Mouse (Mus musculus): Measurements from ENCODE around the gene Tmod4.
A peak's percentile ranks its signal among the peaks of the same experiment; 100 is the strongest.

The Tmod4 gene

GRCm38 (mm10) chr3:95136336-95136735, 12.1 kb downstream of the Tmod4 start:
- DNase-seq (ENCODE audit: low spot score), result no peak

GRCm38 (mm10) chr3:95139586-95140288, 15.5 kb downstream of the Tmod4 start:
- DNase-seq (ENCODE audit: low spot score), result no peak

DNA sequence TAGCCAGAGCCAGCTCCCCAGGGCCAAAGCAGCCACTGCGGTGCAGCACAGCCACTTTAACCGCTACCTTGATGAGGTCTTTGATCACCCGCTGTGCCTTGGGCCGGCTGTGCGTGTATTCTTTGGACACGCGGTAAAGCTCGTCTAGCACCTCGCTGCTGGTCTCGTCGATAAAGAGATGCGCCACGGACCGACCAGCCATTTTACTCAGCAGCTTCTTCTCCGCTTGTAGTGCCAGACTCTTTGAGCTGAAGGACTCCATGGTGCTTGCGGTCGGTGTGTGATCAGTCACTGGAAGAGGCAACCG, 16.0 kb downstream of the Tmod4 start:
- no peak for DNase-seq (ENCODE audit: low spot score)

DNA sequence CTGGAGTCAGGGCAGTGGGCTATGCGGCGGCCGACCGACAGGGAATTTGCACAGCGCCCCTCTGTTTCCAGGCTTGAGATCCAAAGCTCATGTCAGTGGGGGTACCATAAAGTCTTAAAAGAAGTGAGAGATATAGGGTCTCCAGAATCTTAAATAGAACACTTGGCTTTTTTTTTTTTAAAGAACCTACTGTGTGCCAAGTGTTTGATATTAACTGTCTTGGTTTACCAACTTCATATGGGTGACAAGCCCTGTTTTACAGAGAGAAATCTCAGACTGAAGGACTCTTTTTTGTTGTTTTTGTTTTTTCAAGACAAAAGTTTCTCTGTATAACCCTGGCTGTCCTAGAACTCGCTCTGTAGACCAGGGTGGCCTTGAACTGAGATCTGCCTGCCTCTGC, 16.5 kb downstream of the Tmod4 start:
- no peak for DNase-seq (ENCODE audit: low spot score)

GRCm38 (mm10) chr3:95141474-95141873, 17.2 kb downstream of the Tmod4 start:
- DNase-seq (ENCODE audit: low spot score), result no peak

- DNase-seq (ENCODE audit: low spot score), result no peak
Measured at GRCm38 (mm10) chr3:95141952-95142616, 17.8 kb downstream of the Tmod4 start, which contains the start of gene Tnfaip8l2. Gene Tnfaip8l2 (minus strand): TSS chr3:95142360.

DNA sequence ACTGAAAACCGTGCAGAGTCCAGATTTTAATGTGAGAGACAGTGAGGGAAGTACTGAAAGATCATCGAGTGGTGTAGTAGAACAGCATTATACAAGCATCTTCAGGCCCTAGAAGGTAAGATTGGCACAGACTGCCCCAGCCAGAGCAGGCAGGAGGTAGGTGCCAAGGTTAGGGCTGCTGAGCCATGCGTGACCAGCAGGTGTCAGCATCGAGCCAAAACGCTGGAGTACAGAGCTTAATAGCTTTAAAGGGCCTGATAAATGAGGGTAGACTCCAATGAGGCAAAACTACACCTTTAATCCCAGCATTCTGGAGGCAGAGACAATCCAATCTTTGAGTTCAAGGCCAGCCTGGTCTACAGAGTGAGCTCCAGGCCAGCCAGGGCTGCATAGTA, 18.3 kb downstream of the Tmod4 start:
- DNase-seq (ENCODE audit: low spot score), result peak; percentile 87

- no peak for DNase-seq (ENCODE audit: low spot score)
Measured at GRCm38 (mm10) chr3:95147924-95148323, 23.6 kb downstream of the Tmod4 start.

- DNase-seq (ENCODE audit: low spot score), result no peak
Measured at GRCm38 (mm10) chr3:95153874-95154273, 29.6 kb downstream of the Tmod4 start.

DNA sequence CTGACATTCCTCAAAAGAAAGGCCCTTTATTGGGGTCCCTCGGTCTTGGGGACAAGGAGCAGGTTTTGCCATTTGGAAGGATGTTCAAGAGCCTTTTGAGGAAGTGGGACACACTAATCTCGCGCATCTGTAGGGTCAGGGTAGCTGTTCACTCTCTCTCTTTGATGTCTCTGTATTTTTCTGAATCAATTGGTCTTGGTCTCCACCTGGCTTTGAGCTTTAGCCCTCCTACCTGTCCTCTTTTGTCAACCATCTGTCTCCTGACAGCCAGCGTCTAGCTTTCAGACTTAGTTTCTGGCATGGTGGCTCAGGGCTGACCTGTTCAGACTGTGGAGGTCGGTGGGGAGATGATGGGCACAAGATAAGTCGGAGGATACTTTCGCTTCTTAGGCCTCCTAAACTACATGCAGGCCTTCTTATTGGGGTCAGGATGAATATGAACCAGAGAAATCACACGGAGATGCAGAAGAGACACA, 35.3 kb downstream of the Tmod4 start:
- no peak for DNase-seq (ENCODE audit: low spot score)

- peak; percentile 90 for DNase-seq (ENCODE audit: low spot score)
Measured at GRCm38 (mm10) chr3:95159987-95160963, 36.0 kb downstream of the Tmod4 start, which contains the start of gene Sema6c. Gene Sema6c (plus strand): TSS chr3:95160457.

- no peak for DNase-seq (ENCODE audit: low spot score)
Measured at GRCm38 (mm10) chr3:95161041-95161551, 36.8 kb downstream of the Tmod4 start.

DNA sequence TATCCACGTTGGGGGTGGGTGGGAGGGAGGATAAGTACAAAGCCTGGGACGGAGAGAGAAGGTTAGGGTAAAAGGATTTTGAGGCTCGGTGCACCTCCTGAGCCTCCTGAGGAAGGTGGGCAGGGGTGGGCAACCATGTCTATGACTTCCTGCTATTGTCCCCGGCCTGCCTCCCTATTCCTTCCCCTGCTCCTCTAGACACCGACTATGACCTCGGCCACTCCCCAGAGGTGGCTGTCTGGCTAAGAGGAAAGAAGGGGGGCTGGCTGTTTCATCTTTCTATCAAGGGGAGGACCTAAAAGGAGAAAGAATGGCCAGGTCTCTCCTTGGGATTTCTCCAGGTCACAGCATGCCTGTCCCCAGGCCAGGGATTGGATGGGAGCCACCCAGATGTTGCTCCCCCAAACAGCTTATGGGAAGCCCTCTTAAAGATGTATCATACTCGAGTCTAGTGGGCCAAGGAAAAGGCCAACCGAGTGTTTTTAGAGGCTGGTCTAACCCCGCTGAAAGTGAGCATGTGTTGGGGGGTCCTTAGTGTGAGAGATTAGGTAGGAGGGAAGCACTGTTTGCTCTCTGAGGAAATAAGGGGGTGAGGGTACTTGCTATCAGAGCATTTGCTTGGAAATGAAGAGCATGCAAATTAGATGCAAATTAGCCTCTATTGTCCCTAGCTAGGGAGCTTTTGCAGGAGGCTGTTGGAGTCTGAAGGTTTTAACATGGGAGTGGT, 37.5 kb downstream of the Tmod4 start:
- DNase-seq (ENCODE audit: low spot score), result no peak

GRCm38 (mm10) chr3:95162345-95162628, 38.0 kb downstream of the Tmod4 start:
- DNase-seq (ENCODE audit: low spot score), result no peak

DNA sequence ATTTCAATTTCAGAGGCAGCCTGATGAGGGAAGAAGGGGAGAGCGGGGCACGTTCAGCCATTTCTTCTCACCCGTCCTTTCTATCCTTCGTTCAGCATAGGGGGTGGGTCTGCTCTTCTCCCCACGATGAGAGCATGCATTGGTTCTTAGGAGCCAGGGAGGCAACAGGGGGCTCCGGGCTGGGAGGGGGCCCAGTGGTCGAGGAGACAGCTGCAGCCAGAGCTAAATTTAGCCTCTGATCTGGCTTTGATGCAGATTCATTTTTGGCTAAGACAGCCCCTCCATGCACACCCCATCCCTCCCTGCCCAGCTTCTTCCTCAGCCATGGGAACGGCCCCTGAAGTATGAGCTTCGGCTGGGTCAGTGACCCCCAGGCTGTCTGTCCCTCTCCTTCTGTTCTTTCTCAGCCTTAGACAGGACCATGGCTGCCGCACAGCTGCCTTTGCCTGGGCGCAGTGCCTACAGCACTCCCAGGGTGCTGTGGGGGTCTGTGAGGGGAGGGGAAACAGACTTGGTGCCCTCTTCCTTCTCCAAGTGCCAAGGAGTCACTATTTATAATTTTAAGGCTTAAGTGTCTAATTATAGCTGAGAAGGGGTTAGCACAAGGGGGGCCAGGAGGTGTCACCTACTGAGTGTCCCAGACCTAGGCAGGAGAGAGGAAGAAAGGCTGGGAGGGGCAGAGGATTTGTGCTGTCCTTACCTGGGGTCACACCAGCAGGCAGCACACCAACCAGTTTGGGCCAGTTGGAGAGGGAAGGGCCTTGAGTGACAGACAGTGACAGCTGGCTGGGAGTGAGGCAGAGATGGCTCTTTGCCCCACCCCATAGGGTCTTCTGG, 39.4 kb downstream of the Tmod4 start:
- DNase-seq (ENCODE audit: low spot score), result no peak

GRCm38 (mm10) chr3:95164256-95164550, 39.9 kb downstream of the Tmod4 start:
- DNase-seq (ENCODE audit: low spot score), result no peak

DNA sequence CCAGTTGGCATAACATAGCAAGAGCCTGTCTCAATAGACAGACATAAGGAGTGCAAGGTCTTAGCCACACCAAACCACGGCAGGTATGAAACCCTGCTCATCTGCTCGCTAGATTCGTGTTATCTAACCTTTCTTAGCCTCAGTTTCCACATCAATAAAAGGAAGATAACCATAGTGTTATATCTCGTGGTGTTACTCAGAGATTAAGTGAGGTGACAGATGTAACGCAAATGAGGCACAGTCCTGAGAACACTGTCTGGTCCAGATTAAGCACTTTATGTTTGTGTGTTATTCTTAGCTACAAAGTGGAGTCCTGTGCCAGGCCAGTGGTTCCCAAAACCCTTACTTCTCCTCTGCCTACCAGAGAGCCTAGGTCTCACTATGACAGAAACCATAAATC, 40.6 kb downstream of the Tmod4 start:
- no peak for DNase-seq (ENCODE audit: low spot score)

GRCm38 (mm10) chr3:95169996-95170395, 45.7 kb downstream of the Tmod4 start:
- DNase-seq (ENCODE audit: low spot score), result no peak

DNA sequence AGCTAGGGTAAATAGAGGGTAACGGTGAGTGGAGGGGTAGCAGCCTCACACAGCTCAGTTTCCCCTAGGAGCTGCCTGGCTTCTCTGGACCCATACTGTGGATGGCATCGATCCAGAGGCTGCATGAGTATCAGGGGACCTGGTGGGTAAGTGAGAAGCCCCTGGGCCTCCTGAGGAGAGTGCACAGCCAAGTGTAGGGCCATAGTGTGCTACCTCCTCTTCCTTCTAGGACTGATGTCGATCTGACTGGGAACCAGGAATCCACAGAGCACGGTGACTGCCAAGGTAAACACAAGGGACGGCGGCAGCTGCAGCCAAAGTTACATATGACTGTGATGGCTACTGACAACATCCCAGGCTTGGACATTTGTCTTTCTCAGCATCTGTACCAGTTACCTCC, 46.8 kb downstream of the Tmod4 start:
- no peak for DNase-seq (ENCODE audit: low spot score)

- DNase-seq (ENCODE audit: low spot score), result no peak
Measured at GRCm38 (mm10) chr3:95172526-95173255, 48.4 kb downstream of the Tmod4 start.

All from ovary, postnatal 36 days (tissue).